Mouse (Mus musculus) frontal cortex, adult 2 months (tissue): ENCODE measurements around the gene Narf. TPM values are rescaled to one million over a fixed set of nuclear protein-coding genes. Genes with fewer than 3 reads are reported as not detected.
A peak's percentile ranks its signal among the peaks of the same experiment; 100 is the strongest.

Experiments
- DNase-seq, 2 experiments: peaks; one replicate each; pipeline ENCODE4 v3.0.0; 2022; ENCODE audit warnings: low spot score in 1 of 2; ENCODE audit errors: extremely low spot score in 1 of 2
- polyA plus RNA-seq: library from polyadenylated mRNA; depleted of rRNA; stranded (reverse); fragments of >200 nt; gene quantifications from 2 replicates; pipeline ENCODE4 v1.2.3, GENCODE M21; 2012; rRNA removed

Gene Narf
- polyA plus RNA-seq, 1 experiment, result 39.7 TPM

DNA sequence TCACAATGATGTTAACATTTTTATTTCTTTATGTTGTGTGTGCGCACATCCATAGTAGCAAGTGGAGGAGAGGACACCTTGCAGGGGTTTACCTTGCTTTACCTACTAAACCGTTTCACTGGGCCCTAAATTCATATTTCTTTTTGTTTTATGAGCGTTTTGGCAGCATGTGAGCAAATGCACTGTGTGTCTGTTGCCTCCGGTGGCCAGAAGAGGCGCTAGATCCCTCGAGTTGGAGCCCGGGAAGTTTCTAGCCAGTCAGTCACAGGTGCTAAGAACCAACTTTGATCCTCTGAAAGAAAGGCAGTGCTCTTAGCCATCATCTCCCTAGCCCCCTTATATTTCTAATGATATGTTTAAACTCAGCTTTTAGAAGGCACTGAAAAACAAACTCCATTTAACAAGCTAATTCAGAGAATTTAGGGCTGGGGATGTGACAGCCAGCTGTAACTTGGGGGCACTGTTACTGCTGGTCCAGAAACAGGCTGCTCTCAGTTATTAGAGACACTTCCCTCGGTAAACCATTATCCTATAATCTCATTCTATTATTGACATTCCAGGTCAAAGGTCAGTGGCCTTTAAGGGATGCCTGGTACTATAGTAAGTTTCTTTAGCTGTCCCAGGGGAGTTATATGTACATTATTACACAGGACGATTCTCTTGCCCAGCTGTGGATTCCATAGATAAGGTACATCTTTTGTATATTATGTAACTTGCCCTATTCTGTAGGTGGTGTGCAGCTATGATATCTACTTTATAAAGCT is 1.4 kb upstream of the Narf start:
- DNase-seq, result no peak

DNA sequence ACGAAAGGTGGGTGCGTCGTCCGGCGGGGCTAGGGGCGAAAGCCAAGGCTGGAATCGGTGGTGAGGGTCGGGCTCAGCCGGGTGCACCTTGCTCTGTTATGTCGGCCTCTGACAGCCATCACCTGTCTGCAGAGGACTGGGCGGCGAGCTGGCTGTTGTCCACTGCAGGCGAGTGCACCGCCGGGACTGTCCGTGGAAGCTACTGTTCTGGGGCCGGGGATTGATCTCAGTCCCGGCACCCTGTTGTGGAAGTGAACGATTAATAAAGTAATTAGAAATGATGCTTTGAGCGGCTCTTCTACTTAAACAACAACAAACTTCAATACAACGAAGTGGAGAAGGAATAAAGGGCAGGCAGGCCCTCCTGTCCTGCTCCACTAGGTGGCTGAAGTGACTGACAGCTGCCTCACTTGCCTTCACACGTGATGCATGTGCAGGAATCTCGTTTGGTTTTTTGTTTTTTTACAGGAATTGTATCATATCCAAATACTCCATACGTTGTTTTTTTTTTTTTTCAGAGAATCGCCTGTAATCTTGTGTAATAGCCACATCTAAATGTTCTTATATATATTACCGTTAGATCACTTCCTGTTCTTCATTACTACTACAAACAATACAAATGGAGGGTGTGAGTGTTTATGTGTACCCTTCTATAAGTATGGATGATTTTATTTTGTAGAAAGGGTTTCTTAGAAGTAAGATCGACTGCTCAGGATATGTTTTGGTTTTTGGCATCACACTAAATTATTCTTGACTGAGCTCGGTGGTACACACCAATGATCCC is 484 bp downstream of the Narf start:
- DNase-seq, result peak in 1 of 2 experiments; percentile 32

DNA sequence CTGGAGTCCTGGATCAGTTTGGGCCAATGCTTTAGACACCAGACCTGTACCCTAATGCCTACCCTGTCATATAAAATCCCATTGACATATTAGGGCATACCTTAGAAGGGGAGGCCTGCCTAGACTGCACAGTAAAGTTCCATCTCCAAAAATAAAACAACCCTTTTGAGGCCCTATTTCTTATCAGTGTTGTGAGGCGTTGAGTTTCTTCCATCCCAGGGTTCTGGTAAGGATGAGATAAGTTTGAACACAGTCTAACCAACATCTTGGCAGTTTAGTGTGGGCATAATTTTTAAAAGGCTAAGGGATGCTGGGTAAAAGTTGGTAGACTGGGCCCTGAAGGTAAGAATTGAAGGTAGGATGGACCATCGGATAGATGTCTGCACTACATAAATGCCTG is 2.6 kb downstream of the Narf start:
- no peak for DNase-seq

DNA sequence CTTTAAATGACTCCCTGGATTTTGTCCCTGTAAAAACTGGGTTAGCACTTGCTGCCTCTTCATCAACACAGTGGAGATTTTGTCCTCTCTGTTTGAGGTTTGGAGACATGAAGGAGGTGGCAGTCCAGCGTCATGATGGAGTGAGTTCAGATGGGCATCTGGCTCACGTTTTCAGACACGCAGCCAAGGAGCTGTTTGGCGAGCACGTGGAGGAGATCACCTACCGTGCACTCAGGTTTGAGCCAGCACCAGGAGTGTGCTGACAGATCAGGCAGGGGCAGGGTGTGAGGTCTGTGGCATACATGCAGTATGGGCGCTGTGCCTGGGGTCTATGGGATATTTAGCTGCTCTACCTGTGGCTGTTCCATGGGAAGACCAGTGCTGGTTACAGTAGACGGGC is 13.1 kb downstream of the Narf start:
- DNase-seq, result no peak

- peak; percentile 53 to 86 for DNase-seq
These were observed 22.4 kb downstream of the Narf start, which contains the start of gene Foxk2 for GRCm38 (mm10) chr11:121259160-121260100. Foxk2 (plus strand) TSS chr11:121259990.

GRCm38 (mm10) chr11:121260211-121260906 is 23.3 kb downstream of the Narf start:
- no peak for DNase-seq

DNA sequence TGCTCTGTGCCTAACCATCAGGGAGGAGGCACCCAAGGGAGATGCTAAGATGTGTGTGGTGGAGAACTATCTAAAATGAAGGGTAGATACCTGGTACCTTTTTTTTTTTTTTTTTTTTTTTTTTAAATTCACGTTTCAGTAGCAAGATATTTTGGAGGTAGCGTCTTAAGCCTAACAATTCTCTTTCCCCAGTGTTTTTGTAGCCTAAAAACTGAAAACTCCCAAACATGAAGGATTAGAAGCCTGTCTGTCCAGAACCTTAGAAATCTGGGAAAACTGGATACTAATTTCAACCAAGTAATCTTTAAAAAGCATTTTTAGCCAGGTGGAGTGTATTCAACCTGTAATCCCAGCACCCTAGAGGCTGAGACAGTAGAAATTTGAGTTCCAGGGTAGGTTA is 24.0 kb downstream of the Narf start:
- no peak for DNase-seq

- no peak for DNase-seq
These were observed 40.5 kb downstream of the Narf start for GRCm38 (mm10) chr11:121277516-121277915.

- no peak for DNase-seq
These were observed 41.0 kb downstream of the Narf start for GRCm38 (mm10) chr11:121278011-121278410.

DNA sequence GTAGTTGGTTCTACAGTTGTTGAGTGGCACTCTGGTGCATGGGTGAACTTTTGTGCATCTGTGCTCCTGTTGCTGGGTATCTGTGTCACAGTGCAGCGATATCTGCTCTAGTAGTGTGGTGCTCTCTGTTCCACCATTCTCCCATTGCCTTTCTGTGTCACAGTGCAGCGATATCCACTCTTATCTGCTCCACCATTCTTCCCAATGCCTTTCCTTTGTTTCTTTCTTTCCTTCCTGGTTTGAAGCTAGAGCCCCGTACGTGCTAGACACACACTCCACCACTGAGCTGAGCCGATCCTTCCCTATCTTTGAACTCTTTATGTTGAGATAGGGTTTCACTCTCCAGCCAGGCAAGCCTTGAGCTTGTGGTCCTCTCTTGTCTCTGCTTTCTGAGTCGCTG is 45.9 kb downstream of the Narf start:
- no peak for DNase-seq

DNA sequence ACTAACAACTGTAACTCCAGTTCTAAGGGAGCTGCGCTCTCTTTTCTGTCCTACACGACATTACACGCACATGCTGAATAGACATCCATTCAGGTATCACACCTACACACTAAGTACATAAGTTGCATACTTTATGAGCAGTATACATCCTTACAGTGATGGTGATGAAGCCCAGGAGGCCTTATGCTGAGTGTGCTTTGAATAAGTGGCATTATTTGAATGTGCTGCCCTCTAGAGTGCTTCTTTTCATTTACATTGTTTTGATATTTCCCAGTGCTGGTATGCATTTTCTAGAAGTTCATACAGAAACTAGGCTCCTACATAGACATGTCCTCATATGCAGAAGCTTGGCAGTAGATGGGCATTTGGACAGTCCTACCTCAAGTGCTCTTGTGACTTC is 52.8 kb downstream of the Narf start:
- peak in 1 of 2 experiments; percentile 37 for DNase-seq

GRCm38 (mm10) chr11:121294771-121295170 is 57.7 kb downstream of the Narf start:
- DNase-seq, result no peak

GRCm38 (mm10) chr11:121298493-121298892 is 61.4 kb downstream of the Narf start:
- no peak for DNase-seq

DNA sequence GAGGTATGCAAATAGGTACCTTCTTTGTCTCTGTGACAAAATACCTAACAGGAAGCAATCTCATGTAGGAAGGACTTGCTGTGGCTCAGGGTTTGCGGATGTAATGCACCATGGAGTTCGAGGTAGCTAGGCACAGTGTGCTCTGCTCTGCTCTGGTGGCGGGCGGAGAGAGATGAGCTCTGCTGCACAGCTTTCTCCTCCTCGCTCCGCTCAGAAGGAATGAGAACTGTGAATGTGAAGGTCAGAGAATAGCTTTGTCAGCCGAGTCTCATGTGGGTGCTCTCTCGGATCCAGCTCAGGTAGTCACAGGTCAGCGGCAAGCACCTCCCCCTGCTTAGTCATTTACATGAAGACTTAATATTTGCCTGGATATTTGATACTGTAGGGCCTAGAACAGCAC is 63.2 kb downstream of the Narf start:
- no peak for DNase-seq

DNA sequence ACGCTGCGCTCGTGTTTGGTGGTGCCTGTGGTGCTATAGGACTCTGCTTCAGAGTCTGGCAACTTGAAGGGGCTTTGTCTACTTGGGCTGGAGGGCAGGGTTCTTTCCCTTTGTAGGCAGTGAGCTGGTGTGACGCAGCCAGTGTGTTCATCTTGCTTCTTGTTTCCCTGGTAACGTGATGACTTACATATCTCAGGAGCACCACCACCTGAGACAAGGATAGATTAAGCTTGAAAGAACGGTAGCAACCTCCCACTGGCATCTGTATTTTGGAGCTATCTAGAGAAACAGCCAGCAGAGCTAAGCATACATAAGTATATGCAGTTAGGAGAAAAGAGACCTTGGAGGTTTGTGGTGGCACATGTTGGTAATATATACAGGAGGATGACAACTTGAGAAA is 68.3 kb downstream of the Narf start:
- DNase-seq, result peak; percentile 75 to 78

Other genes starting within 250 kb of the Narf start
- gene Csnk1d, start 245.9 kb upstream of the Narf start, polyA plus RNA-seq, result 103 and 105 TPM in 2 replicates
- gene Cd7, start 197.8 kb upstream of the Narf start, polyA plus RNA-seq, result 1.5 and 1.8 TPM in 2 replicates
- not detected in 2 replicates for gene Sectm1b, start 173.7 kb upstream of the Narf start, polyA plus RNA-seq
- gene Sectm1a, start 156.0 kb upstream of the Narf start, polyA plus RNA-seq, result 0.08 TPM in 1 of 2 replicates, not detected in the other
- gene Tex19.2, start 118.6 kb upstream of the Narf start, polyA plus RNA-seq, result not detected in 2 replicates
- 0.04 and 0.13 TPM in 2 replicates for gene Tex19.1, start 91.1 kb upstream of the Narf start, polyA plus RNA-seq
- gene Uts2r, start 77.0 kb upstream of the Narf start, polyA plus RNA-seq, result 0.10 and 0.11 TPM in 2 replicates
- 67.3 and 70.2 TPM in 2 replicates for gene Hexdc, start 32.8 kb upstream of the Narf start, polyA plus RNA-seq
- gene Ogfod3, start 32.5 kb upstream of the Narf start, polyA plus RNA-seq, result 7.6 and 8.9 TPM in 2 replicates
- 23.8 and 26.3 TPM in 2 replicates for gene Cybc1, start 7.9 kb upstream of the Narf start, polyA plus RNA-seq
- 48.3 and 51.0 TPM in 2 replicates for gene Foxk2, start 22.7 kb downstream of the Narf start, polyA plus RNA-seq
- 72.8 and 74.8 TPM in 2 replicates for gene Wdr45b, start 117.2 kb downstream of the Narf start, polyA plus RNA-seq
- gene Rab40b, start 151.0 kb downstream of the Narf start, polyA plus RNA-seq, result 50.7 and 51.4 TPM in 2 replicates
- 33.7 TPM in 2 replicates for gene Fn3krp, start 184.1 kb downstream of the Narf start, polyA plus RNA-seq
- 42.5 and 44.7 TPM in 2 replicates for gene Fn3k, start 197.7 kb downstream of the Narf start, polyA plus RNA-seq
- gene Tbcd, start 214.7 kb downstream of the Narf start, polyA plus RNA-seq, result 53.0 and 59.9 TPM in 2 replicates